Mouse (Mus musculus) right cerebral cortex, adult 2 months (tissue): ENCODE data around the gene Thada.
"Not testable (repeated sequence)": the region's sequence is repeated elsewhere in the genome, so short reads cannot be mapped to it uniquely, and the experiment has no call there.

ENCODE experiments used
- DNase-seq, 2 experiments: peaks; one replicate each; pipeline ENCODE4 v3.0.0; 2021 to 2022; ENCODE audit warnings: low spot score in 2 of 2

The Thada gene

DNA sequence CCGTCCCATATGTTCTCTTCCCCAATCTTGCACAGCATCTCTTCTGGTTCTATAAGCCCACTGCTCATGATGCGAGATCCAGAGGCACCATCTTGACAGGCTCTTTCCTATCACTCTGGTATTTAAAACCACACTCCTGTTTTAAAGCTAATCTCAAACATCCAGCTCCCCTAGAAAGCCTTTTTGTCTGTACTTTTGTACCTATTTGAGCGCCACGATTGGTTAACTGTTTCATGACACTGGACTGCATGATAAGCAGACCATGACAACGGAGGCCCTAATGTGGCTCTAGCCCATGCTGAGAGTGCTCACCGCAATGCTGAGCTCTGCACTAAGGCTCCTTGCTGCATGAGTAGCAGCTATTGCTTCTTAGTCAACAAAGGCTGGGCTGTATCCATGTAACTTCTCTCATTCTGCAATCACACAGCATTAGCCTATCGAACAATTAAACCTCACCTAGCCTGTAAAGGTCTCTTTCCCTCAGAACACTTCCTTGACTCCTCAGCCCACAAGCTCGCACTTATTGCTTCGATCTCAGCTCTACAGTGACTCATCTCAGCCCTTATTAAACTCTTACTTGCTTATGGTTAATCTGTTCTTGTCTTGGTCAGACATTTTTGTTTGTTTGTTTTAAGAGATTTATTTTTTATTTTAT is 203.6 kb downstream of the Thada start:
- DNase-seq, result no peak

DNA sequence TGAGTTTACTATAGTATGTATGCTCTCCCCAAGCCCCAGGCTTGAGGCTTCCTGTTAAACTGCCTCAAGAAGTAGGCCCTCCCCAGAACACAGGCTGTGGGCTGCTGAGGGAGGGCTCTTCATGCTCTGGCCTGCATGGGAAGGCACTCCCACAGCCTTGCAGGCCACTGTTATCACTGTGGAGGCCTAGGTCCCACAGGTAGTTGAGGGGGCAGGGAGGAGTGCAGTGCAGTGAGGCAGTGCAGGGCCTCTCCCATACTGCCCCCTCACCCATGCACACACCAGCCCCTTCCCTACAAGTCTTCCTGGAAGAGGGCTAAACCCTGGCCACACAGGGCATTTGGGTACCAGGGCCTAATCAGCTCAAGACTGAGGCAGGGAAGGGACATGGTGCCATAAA is 205.0 kb downstream of the Thada start:
- no peak for DNase-seq

DNA sequence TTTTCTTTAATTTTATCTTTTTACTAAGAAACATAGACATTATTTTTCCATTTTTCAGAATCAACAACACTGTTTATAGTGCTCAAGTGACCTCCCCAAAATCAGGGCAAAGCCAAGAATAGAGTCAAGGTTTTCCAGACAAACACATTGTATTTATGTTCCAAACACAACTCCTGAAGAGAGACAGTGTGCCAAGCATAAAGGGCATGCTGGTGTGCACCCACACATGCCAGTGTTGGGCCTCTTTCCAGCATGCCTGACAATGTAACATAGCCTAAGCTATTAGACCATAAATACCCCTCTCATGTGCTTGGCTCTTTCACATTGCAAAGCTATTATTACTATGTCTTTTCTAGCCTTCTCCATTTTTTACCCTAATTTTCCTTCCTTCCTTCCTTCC is 205.8 kb downstream of the Thada start:
- DNase-seq, result no peak

DNA sequence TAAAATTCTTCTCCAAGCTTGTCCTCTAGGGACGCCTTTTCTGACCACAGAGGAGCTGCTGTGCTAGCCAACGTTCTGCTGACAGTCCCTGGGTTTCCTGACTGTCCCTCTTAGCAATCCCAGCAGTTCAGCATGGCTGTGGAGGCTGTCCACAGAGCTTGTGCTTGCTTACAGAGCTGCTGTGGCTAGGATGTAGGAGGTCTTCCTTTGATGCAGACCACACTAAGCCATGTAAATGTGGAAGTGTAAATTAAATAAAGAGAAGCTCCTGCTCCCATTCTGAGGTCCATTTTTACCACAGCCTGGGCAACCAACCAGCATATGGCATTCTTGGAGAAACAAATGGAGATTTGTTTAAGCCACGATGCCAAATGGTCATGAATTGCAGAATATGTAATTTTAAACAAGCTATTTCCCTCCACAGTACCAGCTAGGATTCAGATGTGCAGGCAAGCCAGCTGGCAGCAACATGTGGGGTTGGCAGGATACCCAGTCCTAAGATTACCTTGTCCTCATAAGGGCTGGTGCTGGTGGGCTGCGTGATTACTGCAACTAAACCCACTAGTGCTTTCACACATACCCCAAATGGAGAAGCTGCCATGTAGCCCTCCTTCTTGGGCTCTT is 207.3 kb downstream of the Thada start:
- peak; percentile 49 to 74 for DNase-seq

DNA sequence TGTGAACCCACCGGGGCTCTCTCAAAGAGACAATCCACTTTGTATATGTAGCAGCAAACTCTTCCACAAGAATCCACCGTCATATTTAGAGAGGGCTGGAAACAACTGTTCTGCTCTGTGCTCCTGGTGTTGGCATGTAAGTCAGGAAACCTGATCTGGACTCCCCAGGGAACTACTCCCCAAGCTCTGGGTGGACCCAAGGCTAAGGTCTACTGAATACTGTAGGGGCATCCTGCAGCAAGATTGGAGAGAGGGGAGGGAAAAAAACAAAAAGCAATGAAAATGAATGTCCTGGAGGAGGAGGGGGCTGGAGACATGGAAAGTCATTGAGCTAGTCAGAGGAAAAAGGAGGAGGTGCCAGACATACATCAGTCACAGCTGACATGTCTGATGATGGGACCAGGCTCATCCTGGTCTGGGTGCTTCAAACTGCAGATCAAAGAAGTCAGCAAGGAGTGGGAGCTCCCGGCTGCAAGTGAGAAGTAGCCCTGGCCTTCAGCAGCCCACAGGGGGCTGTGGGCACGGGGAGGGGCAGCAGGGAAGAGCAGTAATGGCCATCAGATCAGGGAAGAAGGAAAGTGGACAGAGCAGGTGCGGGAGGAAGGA is 208.0 kb downstream of the Thada start:
- DNase-seq, result no peak

DNA sequence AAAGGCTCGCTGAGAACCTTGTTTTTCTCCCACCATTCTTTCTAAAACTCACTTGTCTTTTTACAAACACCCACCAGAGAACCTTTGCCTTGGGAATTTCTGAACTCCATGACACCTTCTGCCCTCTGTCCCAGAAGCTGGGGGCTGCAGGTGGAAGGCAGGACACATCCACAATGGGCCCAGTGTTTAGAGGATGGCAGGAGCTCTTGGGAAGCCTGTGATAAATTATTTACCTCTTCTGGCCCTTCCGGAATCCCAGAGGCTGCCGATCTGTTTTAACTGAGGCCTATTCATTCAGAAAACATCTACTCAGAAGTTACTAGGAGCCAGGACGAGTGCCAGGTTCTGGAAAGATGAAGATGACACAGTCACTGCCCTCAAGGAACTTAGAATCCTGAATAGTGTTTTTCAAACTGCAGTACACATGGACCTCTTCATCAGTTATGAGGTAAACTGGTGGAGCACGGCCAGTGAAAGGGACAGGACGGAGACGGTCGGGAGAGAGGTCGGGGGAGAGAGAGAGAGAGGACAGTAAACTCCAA is 209.7 kb downstream of the Thada start:
- no peak for DNase-seq

DNA sequence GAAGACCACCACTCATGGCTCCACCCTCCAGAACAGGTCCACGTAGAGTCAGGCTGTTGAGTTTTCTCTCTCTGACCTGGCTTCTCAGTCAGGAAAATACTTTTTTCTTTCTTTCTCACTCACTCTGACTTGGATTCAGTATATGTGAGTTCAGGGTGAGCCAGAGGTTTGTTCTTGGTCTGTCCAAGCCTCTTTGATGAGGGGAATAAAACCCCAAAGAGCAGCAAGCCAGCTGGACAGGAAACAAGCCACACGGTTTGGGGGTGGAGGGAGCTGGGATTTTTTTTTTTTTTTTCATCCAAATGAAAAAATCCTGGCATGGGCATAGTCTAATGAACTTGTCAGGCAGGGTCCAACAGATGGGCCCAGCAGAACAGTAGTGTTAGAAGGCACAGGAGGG is 210.2 kb downstream of the Thada start:
- no peak for DNase-seq

DNA sequence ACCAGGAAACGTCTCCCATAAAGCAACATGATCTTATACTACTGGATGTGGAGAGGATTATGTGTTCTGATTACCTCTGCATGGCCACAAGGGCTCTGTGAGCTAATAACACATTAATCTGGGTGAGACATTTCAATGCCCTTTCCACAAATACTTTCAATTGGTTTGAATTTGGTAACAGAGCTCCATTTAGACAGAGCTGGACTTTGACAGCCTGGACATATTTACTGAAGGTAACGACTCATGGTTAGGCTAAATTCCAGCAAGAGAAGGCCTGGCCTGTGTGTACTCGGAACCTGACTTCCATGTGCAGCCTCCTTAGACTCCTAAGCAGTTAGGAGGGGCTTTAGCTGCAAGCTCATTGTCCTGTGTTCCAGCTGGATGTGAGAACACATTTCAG is 214.6 kb downstream of the Thada start:
- no peak for DNase-seq

DNA sequence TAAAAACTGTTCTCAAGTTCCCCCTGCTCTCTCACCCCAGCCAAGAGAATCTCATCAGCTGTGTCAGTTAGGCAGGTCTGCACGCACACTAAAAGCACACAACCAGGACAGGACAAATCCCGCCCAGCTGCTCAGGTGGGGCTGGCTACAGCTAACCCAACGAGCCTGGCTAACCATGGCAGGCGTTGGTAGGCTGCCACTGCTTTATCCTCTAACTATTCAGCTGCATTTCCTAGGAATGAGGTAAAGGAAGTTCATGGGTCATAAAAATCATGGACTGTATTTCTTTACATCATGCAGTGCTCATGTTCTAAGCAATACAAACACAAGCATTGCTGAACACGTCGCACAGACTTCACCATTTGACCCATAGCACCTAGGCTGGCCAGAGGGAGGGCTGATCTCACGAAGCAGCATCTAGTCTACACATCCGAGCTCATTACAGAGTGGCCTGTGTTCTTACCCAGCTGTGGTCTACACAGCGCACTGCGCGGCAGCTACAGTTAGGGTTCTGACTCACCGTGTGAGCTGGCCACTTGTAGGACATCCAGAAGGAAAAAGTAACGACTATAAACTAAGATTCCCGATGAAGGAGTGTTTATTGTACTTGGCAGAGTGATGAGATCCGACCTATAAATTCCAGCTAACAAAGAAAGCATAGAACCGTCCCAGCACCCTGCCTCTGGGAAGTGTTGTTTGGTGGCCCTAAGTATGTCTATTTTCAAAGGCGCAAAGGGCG is 221.7 kb downstream of the Thada start:
- DNase-seq, result no peak

DNA sequence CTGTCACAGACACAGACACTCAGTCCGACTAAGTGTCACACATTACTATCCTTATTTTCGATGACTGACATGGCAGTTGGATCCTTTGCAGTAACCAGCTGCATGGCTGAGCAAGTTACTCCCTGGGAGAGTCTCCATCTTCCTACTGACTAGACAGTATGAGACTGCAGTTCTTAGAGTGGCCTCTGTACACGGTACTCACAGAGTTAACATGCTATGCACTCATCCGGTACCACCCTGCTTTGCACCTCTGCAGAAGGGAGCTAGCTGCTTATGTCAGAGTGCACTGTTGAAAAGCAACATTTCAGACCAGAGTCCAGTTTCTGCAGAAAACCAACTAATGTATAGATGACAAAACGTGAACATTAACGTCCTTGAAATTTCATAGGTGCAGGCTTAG is 222.2 kb downstream of the Thada start:
- DNase-seq, result no peak

DNA sequence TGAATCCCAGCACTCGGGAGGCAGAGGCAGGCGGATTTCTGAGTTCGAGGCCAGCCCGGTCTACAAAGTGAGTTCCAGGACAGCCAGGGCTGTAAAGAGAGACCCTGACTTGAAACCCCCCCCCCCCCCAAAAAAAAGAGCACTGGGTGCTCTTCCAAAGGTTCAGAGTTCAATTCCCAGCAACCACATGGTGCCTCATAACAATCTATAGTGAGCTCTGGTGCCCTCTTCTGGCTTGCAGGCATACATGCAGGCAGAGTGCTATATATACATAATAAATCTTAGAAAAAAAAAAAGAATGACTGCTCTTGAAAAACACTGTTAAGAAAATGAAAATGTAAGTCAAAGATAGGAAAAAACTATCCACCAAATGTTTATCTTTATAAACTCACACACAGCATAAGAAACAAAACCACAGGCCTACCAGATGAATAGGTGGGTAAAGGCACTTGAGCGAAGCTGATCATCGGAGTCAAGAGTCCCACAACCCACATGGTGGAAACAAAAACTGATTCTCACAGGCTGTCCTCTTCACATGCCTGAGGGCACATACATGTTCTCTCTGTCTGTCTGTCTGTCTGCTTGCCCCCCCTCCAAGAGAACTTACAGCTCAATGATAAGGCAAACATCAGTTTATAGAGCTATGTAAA is 224.6 kb downstream of the Thada start:
- DNase-seq, result no peak

DNA sequence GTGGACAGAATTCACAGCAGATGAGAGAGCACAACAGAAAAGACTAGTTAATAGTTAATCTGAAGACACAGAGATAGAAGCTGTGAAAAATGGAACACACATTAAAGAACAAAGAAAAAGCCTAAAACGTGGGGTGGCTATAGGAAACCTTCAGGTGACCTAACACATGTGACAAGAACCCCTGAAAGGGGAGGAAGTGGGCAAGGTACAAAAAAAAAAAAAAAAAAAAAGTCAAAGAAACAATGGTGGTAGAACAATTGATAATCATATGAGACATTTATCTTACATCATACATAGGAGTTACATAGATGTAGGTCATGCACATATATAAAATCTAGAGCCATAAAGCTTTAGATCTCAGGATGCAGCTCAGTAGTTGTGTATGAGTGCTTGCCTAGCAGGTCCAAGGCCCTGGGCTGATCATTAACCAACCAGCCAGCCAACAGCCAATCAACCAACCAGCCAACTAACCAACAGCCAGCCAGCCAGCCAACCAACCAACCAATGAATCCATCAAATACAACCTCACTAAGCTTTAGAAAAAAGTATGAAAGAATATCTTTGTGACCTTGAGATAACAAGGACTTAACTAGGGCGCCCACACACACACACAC is 226.2 kb downstream of the Thada start:
- DNase-seq, result no peak

DNA sequence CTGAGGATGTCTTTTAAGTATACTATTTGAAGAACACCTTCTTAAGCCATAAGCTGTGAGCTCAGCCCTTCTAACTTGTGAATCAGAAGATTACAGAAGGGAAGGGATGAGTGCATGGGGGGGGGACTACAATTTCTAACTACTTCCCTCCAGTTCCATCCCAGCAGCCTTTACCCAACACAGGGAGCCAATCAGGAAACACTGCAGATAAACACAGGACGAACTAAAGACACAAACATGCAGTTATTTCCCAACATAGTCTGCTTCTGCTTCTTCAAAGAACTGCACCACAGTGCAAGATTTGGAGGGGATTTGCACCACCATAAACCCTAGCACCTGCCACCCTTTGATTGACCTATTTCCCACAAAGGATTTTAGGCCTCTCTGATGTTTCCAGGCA is 227.8 kb downstream of the Thada start:
- DNase-seq, result no peak

DNA sequence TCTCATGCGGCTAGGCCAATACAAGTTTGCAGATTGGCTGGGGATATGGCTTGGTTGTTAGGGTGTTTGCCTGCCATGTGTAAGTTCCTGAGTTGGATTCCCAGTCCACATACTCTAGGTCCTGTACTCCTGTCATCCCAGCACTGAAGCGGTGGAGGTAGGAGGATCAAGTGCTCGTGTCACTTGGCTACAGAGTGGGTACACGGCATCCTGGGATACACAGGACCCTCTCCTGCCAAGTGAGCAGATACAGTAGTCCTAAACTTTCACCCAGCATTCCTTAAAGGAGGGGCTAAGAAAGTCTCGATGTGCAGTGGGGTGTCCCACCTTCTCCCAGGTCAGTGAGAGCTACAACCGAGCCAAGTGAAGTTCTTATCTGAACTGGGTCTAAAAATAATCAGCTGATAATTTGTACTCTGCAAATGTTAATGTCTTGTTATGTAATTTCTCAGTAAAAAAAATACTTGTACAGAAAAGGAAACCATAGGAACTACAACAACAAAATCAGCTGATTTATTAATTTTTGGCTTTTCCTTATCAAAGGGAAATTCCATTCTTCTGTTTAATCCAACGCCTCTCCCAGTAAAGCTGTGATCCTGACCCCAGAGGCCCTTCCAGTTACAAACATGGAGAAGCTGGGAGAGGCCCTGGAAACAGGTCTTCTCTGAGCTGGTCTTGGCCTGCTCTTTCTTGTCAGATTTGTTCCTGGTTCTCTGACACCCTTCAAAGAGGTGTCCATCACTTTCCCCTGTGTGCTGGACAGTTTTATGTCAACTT is 229.0 kb downstream of the Thada start:
- DNase-seq, result no peak

DNA sequence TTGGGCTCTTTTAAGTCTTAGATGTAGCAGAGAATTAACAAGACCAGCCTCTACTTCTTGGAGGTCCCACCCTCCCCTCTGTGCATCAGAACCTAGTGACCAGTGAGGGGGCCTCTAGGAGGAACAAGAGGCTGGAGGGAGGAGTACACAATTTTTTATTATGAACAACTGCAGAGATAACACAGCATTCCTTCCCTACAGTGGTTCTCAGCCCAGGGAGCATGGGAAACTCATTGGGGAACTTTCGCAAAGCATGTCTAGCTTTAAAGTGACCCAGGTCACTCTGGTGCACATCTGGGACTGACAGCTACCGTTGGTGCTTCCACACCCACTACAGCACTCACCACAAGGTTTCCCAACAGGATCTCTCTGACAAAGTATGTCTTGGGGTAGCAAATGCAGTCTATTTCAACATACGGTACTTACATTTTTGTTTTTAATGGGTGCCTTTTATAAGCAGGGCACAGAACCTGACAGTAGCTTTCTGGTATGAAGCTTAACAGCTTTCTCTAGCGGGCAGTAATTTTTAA is 230.5 kb downstream of the Thada start:
- DNase-seq, result no peak

DNA sequence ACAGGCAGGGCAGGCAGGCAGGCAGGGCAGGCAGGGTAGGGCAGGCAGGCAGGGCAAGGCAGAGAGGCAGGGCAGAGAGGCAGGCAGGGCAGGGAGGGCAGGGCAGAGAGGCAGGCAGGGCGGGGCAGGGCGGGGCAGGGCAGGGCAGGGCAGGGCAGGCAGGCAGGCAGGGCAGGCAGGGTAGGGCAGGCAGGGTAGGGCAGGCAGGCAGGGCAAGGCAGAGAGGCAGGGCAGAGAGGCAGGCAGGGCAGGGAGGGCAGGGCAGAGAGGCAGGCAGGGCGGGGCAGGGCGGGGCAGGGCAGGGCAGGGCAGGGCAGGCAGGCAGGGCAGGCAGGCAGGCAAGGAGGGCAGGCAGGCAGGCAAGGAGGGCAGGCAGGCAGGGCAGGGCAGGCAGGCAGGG is 231.2 kb downstream of the Thada start:
- DNase-seq, result not testable (repeated sequence)

DNA sequence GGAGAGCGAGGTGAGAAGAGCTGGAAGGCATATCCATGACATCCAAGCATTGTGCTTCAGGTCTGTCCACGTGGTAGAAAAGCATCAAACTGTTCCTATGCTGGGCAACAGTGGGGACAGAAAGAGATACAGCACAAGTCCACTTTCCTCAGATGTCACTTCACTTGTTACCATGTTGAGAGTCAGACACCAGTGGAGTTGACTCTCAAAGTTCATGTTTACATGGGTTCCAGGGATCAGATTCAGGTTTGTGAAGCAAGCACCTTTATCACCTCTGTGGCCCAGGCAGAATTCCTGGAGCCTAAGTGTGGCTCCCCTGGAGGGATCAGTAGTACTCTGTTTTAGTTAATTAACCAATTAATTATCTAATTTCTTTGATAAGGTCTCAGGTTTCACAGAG is 232.2 kb downstream of the Thada start:
- DNase-seq, result no peak

DNA sequence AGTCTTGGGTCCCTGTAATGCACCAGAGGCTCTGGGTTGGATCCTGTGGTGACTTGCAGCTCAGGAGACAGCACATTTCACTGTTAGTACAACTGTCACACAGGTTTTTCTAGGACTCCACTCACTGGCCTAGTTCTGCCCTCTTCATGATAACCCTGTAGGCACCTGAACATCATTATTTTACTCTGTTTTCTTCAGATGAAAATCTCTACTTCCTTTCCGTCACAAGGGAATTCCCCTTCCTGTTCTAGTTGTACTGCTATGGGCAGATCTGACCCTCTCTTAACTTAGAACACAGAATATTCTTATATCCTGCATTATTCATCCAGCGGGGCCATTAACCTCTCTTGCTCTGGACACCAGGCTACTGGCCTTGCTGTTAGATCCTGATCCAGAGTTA is 234.6 kb downstream of the Thada start:
- DNase-seq, result no peak

DNA sequence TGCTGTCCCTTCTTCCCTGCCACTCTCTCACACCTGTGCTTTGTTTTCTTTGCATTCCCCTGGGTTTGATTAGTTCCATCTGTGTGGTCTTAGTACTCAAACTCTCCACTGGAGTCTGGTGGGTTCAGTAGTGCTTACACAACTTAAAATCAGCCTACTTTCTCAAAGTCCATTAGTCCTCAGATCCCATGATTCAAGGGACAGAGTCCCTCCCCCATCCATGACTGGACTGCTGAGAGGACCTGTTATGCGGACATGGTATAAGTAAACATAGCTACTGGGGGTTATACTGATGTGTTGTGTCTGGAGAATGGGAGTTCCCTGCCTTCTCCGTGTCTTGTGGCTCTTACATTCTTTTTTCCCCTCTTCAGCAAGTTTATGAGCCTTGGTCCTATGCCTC is 237.8 kb downstream of the Thada start:
- DNase-seq, result no peak

DNA sequence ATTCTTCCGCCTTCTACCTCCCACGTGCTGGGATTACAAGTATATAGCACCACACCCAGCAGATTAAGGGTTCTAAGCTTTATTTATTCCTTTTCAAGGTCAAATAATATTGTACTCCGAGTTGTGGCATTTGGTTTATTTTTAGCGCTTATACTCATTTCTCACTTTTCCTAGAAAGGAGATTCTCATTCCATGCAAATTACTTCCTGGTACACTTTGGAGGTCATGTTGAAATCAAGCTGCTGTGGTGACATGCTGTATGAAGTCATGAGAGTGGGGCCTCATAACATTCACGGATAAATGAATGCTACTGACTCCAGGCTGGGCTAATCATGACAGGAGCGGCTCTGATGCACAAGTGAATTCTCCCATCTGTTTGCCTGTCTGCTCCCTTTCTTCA is 239.3 kb downstream of the Thada start:
- DNase-seq, result no peak

DNA sequence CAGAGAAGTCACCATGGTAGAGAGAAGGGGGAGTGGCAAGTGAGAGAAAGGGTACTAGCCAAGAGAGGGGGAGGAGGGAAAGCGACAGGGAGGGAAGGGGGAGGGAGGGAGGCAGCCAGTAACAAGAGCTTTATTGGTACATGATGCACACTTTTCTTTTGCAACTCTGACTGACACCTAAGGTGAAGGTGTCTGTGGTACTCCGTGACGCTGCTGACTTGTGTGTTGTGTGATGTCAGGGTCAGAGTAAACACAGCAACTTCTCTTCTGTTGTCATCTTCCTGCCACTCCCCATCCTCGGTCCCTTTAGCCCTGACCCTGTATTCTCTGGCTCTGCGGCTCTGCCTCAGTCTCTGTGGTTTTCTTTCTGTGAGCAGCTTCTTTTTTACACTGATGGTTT is 239.8 kb downstream of the Thada start:
- no peak for DNase-seq
